Mouse (Mus musculus): Measurements from ENCODE around the gene Map1s.

GRCm38 (mm10) chr8:70928096-70928495 is 22.4 kb downstream of the Map1s start:
- TF ChIP-seq HCFC1 (IDR thresholded peaks at IDR 0.05; ENCODE audit: borderline replicate concordance, insufficient read depth, low read length) (no peak), MAFK (IDR thresholded peaks at IDR 0.05; ENCODE audit: insufficient read depth, low read depth, low read length) (no peak)

Measured in ES-E14 (cell line).